Mouse (Mus musculus) liver, embryonic 16.5 days (tissue): ENCODE results near the gene Zfp770. TPM values are rescaled to one million over a fixed set of nuclear protein-coding genes. Genes with fewer than 3 reads are reported as not detected.
"Not testable (repeated sequence)": the region's sequence is repeated elsewhere in the genome, so short reads cannot be mapped to it uniquely, and the experiment has no call there.

ENCODE experiments used
- ATAC-seq: fragments of 200-750 bp; cut with Nextera tagmentation; 2 replicates; pipeline ENCODE4 v1.8.0; 2017; ENCODE audit warnings: low read depth, mild to moderate bottlenecking, moderate number of reproducible peaks, moderate library complexity
- H3K27ac ChIP-seq: fragments of 300-500 bp; sonication (generic); 2 replicates; pipeline ENCODE4 v1.5.1; 2014; ENCODE audit warnings: mild to moderate bottlenecking, low read length
- H3K27me3 ChIP-seq: fragments of 300-500 bp; sonication (generic); 2 replicates; pipeline ENCODE4 v1.6.1; 2014; ENCODE audit warnings: low read depth, low read length, mixed read lengths; ENCODE audit not compliant: control insufficient read depth, insufficient read depth
- H3K36me3 ChIP-seq: fragments of 300-500 bp; sonication (generic); 2 replicates; pipeline ENCODE4 v1.6.1; 2014; ENCODE audit warnings: mild to moderate bottlenecking; ENCODE audit not compliant: control insufficient read depth, insufficient read depth
- H3K4me1 ChIP-seq: fragments of 300-500 bp; sonication (generic); 2 replicates; pipeline ENCODE4 v1.6.1; 2014; ENCODE audit warnings: low read depth, low read length, mixed read lengths; ENCODE audit not compliant: control insufficient read depth
- H3K4me2 ChIP-seq: fragments of 300-500 bp; sonication (generic); 2 replicates; pipeline ENCODE4 v1.6.1; 2014; ENCODE audit warnings: low read depth, low read length, mixed read lengths
- H3K4me3 ChIP-seq: fragments of 300-500 bp; sonication (generic); 2 replicates; pipeline ENCODE4 v1.5.1; 2014; ENCODE audit warnings: low read depth, mild to moderate bottlenecking, low read length
- H3K9ac ChIP-seq: fragments of 300-500 bp; sonication (generic); 2 replicates; pipeline ENCODE4 v1.6.1; 2014; ENCODE audit warnings: low read depth, low read length
- H3K9me3 ChIP-seq: fragments of 300-500 bp; sonication (generic); replicated peaks from 2 replicates; pipeline ENCODE4 v1.6.1; 2016; ENCODE audit warnings: low read length; ENCODE audit not compliant: control insufficient read depth
- WGBS: fragments of 180-500 bp; shearing (Covaris S2); extraction: QIAGEN DNeasy Blood & Tissue Kit; methylation state at CpG from one replicate; pipeline ENCODE4 v1.1.7; 2014; ENCODE audit not compliant: insufficient replicate concordance; 5-methylcytosine and 5-hydroxymethylcytosine counted together
- polyA plus RNA-seq: library from polyadenylated mRNA; unstranded; fragments of >200 nt; fragmentation: Nextera tagmentation; extraction: Ambion mirVana; gene quantifications from 2 replicates; pipeline ENCODE4 v1.2.1, GENCODE M21; 2015

Zfp770 gene
- polyA plus RNA-seq, 1 experiment from 2014 or later, result 1.1 TPM

DNA sequence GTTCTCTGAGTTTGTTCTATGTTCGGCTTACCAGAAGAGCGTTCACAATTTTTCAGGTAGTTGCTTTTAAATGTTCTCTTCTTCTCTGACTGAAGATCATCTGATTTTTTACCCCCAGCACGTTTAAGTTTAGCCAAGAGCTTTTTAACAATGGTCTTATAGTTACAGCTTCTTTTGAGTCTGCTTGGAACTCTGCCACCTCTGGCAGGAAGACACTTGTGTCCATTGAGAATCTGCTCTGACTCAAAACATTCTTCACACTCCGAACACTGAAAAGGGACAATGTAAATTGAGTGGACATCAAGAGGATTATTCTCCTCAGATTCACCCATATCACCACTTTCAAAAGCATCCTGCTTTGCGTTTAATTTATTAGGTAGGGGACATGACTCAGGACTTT lies 4.8 kb downstream of the Zfp770 start:
- Histone ChIP-seq H3K4me2 (no peak overlapping the region), H3K27me3 (no peaks in the 10 kb centered on the region), H3K4me3 (no peak overlapping the region), H3K27ac (no peak overlapping the region), H3K36me3 (peaks cover 4% of the 10 kb centered on the region; the same call in 1 of the 2 replicates), H3K9me3 (no peaks in the 10 kb centered on the region), H3K9ac (no peak overlapping the region), H3K4me1 (no peaks in the 10 kb centered on the region; the same call in none of the 2 replicates)
- ATAC-seq, result no peak
- 84% methylated on average over 5 of the region's 5 CpGs for WGBS

GRCm38 (mm10) chr2:114186924-114187323 lies 14.3 kb downstream of the Zfp770 start, which contains the start of gene Aqr:
Gene Aqr, minus strand, starts transcription at chr2:114187024.
- 59% methylated on average over 1 of the region's 6 CpGs for WGBS
- not testable (repeated sequence) for ATAC-seq, H3K4me1 ChIP-seq, H3K4me3 ChIP-seq, H3K27me3 ChIP-seq, H3K9me3 ChIP-seq, H3K27ac ChIP-seq, H3K9ac ChIP-seq, H3K4me2 ChIP-seq, H3K36me3 ChIP-seq

DNA sequence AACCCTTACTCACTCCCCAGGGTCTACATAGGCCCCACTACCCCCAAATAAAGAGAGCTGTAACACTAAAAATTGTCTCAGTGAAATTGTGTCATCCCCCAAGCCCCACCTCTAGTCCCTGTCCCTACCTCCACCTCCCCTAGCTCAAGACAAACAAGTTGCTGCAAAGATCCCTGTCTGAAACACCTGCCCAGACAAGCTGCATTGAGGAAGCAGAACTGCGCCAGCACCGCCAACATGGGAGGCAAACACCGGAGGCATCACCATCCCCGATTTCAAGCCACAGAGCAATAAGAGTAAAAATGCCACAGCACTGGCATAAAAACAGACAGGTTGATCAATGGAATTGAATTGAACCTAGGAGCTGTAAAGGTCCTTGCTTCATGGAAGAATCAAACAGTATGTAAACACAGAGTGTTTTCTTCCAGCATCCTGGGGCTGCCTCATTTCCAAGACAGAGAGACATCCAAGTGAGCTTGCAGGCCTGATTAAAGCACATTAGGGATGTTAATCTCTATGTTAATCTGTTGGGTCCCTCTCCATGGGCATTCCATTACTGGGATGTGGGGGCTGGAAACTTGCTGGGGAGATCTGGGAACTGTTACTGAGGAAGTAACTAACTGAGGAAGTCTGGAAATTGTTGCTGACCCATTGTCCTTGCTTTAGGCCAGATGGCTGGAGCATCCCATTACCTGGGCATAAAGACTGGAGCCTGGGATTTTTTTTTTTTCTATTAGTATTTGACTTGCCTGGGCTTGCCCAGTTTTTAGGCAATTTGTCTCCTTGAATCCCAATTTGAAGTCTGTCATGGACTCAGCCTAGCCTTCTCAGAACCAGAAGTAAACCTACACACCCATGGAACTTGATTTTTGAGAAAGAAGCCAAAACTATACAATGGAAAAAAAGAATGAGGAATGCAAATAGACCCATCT lies 23.2 kb downstream of the Zfp770 start:
- WGBS, result 62% methylated on average over 4 of the region's 4 CpGs
- Histone ChIP-seq H3K4me3 (no peak overlapping the region), H3K27ac (no peak overlapping the region), H3K9ac (no peak overlapping the region), H3K36me3 (no peaks in the 10 kb centered on the region), H3K4me2 (no peak overlapping the region), H3K4me1 (peaks cover 6% of the 10 kb centered on the region), H3K27me3 (no peaks in the 10 kb centered on the region), H3K9me3 (no peaks in the 10 kb centered on the region)
- no peak for ATAC-seq

GRCm38 (mm10) chr2:114174651-114175484 lies 26.4 kb downstream of the Zfp770 start:
- no peaks in the 10 kb centered on the region for H3K9me3 ChIP-seq
- peak overlapping the region; percentile 67 for H3K4me2 ChIP-seq
- under 1% methylated on average over 44 of the region's 44 CpGs for WGBS
- no peak overlapping the region for H3K27ac ChIP-seq
- H3K4me1 ChIP-seq, result peaks cover 6% of the 10 kb centered on the region
- peak overlapping the region; percentile 81 for H3K4me3 ChIP-seq
- H3K27me3 ChIP-seq, result no peaks in the 10 kb centered on the region
- peak overlapping the region; percentile 85 for H3K9ac ChIP-seq
- peak; percentile 90 for ATAC-seq
- no peaks in the 10 kb centered on the region; the same call in 1 of the 2 replicates for H3K36me3 ChIP-seq

- H3K4me3 ChIP-seq, result peak overlapping the region; percentile 81
- no peaks in the 10 kb centered on the region for H3K9me3 ChIP-seq
- no peak overlapping the region for H3K27ac ChIP-seq
- H3K36me3 ChIP-seq, result no peaks in the 10 kb centered on the region; the same call in 1 of the 2 replicates
- no peaks in the 10 kb centered on the region for H3K27me3 ChIP-seq
- peak; percentile 59 for ATAC-seq
- peaks cover 6% of the 10 kb centered on the region for H3K4me1 ChIP-seq
- peak overlapping the region; percentile 67 for H3K4me2 ChIP-seq
- H3K9ac ChIP-seq, result no peak overlapping the region
These were observed 28.0 kb downstream of the Zfp770 start for GRCm38 (mm10) chr2:114173248-114173647.

GRCm38 (mm10) chr2:114167837-114168236 lies 33.4 kb downstream of the Zfp770 start:
- no peaks in the 10 kb centered on the region for H3K9me3 ChIP-seq
- H3K4me2 ChIP-seq, result no peak overlapping the region
- no peak overlapping the region for H3K9ac ChIP-seq
- no peaks in the 10 kb centered on the region for H3K4me1 ChIP-seq
- no peaks in the 10 kb centered on the region for H3K27me3 ChIP-seq
- peaks cover 15% of the 10 kb centered on the region for H3K36me3 ChIP-seq
- ATAC-seq, result no peak
- no peak overlapping the region for H3K4me3 ChIP-seq
- no peak overlapping the region for H3K27ac ChIP-seq

GRCm38 (mm10) chr2:114161978-114162377 lies 39.3 kb downstream of the Zfp770 start:
- no peak overlapping the region for H3K4me2 ChIP-seq
- H3K27ac ChIP-seq, result no peak overlapping the region
- no peak for ATAC-seq
- H3K9me3 ChIP-seq, result no peaks in the 10 kb centered on the region
- 92% methylated on average over 1 of the region's 1 CpGs for WGBS
- H3K27me3 ChIP-seq, result no peaks in the 10 kb centered on the region
- no peaks in the 10 kb centered on the region; the same call in 1 of the 2 replicates for H3K4me1 ChIP-seq
- H3K9ac ChIP-seq, result no peak overlapping the region
- peaks cover 24% of the 10 kb centered on the region for H3K36me3 ChIP-seq
- H3K4me3 ChIP-seq, result no peak overlapping the region

DNA sequence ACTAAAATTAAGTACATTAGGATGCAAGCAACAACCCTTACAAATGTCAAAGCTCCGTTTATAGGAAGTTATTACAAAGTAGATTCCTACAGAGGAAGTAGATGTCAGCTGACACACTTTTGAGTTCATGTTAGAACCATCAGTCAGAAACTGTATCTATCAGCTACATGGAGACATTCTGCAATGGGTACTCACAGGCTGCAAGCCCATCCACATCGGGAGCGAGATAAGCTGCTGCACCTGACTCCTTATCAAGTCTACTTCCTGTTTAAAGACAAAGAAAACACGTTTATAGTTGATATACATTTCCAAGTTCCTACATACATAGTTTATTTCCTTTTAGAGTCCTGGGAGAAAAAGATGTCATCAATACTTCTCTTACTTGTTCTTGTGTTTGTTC lies 43.9 kb downstream of the Zfp770 start:
- peaks cover 22% of the 10 kb centered on the region for H3K36me3 ChIP-seq
- H3K27me3 ChIP-seq, result no peaks in the 10 kb centered on the region
- no peaks in the 10 kb centered on the region for H3K9me3 ChIP-seq
- no peak overlapping the region for H3K4me3 ChIP-seq
- no peak overlapping the region for H3K9ac ChIP-seq
- H3K4me1 ChIP-seq, result peaks cover 3% of the 10 kb centered on the region; the same call in 1 of the 2 replicates
- 23% methylated on average over 4 of the region's 4 CpGs for WGBS
- peak; percentile 66 for ATAC-seq
- H3K27ac ChIP-seq, result no peak overlapping the region
- no peak overlapping the region for H3K4me2 ChIP-seq
